20 mouse cellular contexts compared by ENCODE assay signal in genomic region chr12:70739766-70740165, GRCm38 (mm10).
A peak's percentile ranks its signal among the peaks of the same experiment; 100 is the strongest.
DNase-seq lines count a peak whose midpoint lies in the region; ATAC-seq and TF ChIP-seq lines count a peak whose summit lies in the region.
"Had no signal": no experiment of that assay in that cellular context is flagged by ENCODE, and none has a peak within 500 bp of the region (broad histone marks: within the 10 kb centered on the region; RNA-seq: fewer than 3 reads in every experiment).

No protein-coding gene starts in this region.

- H3K4me1 ChIP-seq in lung, embryonic 15.5 days, result 0 out of 2 replicates have a peak, but pooled peaks cover 6% of the 10 kb centered on the region
- no peaks in the 10 kb centered on the region for H3K4me1 ChIP-seq in stomach, postnatal 0 days (replicated peaks; ENCODE audit: control insufficient read depth, insufficient read depth)
- H3K4me1 ChIP-seq in forebrain, embryonic 10.5 days, result no peaks in the 10 kb centered on the region
- H3K4me1 ChIP-seq: embryonic facial prominence, embryonic 12.5 days; embryonic facial prominence, embryonic 15.5 days; forebrain, embryonic 13.5 days; hindbrain, embryonic 12.5 days; hindbrain, embryonic 15.5 days had no signal

- 48% methylated on average over 7 of the region's 7 CpGs for WGBS in lung, embryonic 15.5 days
- 48% methylated on average over 7 of the region's 7 CpGs for WGBS in stomach, postnatal 0 days
- 83% methylated on average over 7 of the region's 7 CpGs for WGBS in forebrain, embryonic 10.5 days

- no peak overlapping the region for H3K4me2 ChIP-seq in lung, embryonic 15.5 days
- H3K4me2 ChIP-seq in stomach, postnatal 0 days (replicated peaks; ENCODE audit: low read depth), result no peak overlapping the region
- H3K4me2 ChIP-seq: embryonic facial prominence, embryonic 12.5 days; embryonic facial prominence, embryonic 15.5 days; forebrain, embryonic 13.5 days; heart, embryonic 11.5 days; hindbrain, embryonic 12.5 days; hindbrain, embryonic 15.5 days had no signal

- no peaks in the 10 kb centered on the region for H3K27me3 ChIP-seq in lung, embryonic 15.5 days
- H3K27me3 ChIP-seq in stomach, postnatal 0 days (ENCODE audit: control insufficient read depth, insufficient read depth, low read length), result no peaks in the 10 kb centered on the region
- no peaks in the 10 kb centered on the region for H3K27me3 ChIP-seq in forebrain, embryonic 10.5 days (ENCODE audit: poor library complexity, severe bottlenecking)
- H3K27me3 ChIP-seq: embryonic facial prominence, embryonic 12.5 days; embryonic facial prominence, embryonic 15.5 days; forebrain, embryonic 13.5 days; hindbrain, embryonic 12.5 days; hindbrain, embryonic 15.5 days had no signal

- H3K27ac ChIP-seq in lung, embryonic 15.5 days, result peak overlapping the region; percentile 8; the same call in 1 of the 2 replicates
- H3K27ac ChIP-seq in stomach, postnatal 0 days (replicated peaks), result 0 out of 2 replicates have a peak overlapping the region, but pooled peaks have one; percentile 58
- no peak overlapping the region for H3K27ac ChIP-seq in forebrain, embryonic 10.5 days
- H3K27ac ChIP-seq: embryonic facial prominence, embryonic 12.5 days; embryonic facial prominence, embryonic 15.5 days; forebrain, embryonic 13.5 days; gastrocnemius, adult 2 months; hindbrain, embryonic 12.5 days; hindbrain, embryonic 15.5 days had no signal

- H3K9ac ChIP-seq in lung, embryonic 15.5 days, result no peak overlapping the region
- no peak overlapping the region for H3K9ac ChIP-seq in stomach, postnatal 0 days (ENCODE audit: low read length)
- H3K9ac ChIP-seq: embryonic facial prominence, embryonic 12.5 days; embryonic facial prominence, embryonic 15.5 days; forebrain, embryonic 13.5 days; hindbrain, embryonic 12.5 days; hindbrain, embryonic 15.5 days had no signal

- no peak for TF ChIP-seq EP300 in stomach, postnatal 0 days (optimal IDR thresholded peaks at IDR 0.05)

- ATAC-seq in lung, embryonic 15.5 days (ENCODE audit: borderline replicate concordance, extremely low read depth, low FRiP score, low TSS enrichment), result no peak
- ATAC-seq in stomach, postnatal 0 days (ENCODE audit: low FRiP score, low TSS enrichment), result no peak
- ATAC-seq: CD4-positive, CD25-positive, alpha-beta regulatory T cell, adult 4 months; forebrain, embryonic 13.5 days; forebrain, embryonic 16.5 days had no signal

- DNase-seq in lung, adult 18-20 months, result no peak
- peak; percentile 28 for DNase-seq in urinary bladder, postnatal 14 days (ENCODE audit: low spot score)
- DNase-seq in urinary bladder, postnatal 10 days (ENCODE audit: low spot score), result no peak
- no peak for DNase-seq in stomach, postnatal 0 days (ENCODE audit: low spot score)
- no peak for DNase-seq in forebrain, embryonic 10.5 days (ENCODE audit: extremely low spot score, low spot score)
- DNase-seq: cerebellum, adult 11 months; cerebellum, adult 2 months; cerebellum, adult 9-11 months; cerebellum, postnatal 25 days; gastrocnemius, adult 2 months; gastrocnemius, postnatal 14 days had no signal

- no peaks in the 10 kb centered on the region for H3K9me3 ChIP-seq in lung, embryonic 15.5 days
- no peaks in the 10 kb centered on the region for H3K9me3 ChIP-seq in stomach, postnatal 0 days (ENCODE audit: control insufficient read depth, low read length)
- no peaks in the 10 kb centered on the region for H3K9me3 ChIP-seq in forebrain, embryonic 10.5 days
- H3K9me3 ChIP-seq: embryonic facial prominence, embryonic 12.5 days; embryonic facial prominence, embryonic 15.5 days; forebrain, embryonic 13.5 days; hindbrain, embryonic 12.5 days; hindbrain, embryonic 15.5 days had no signal

- no peaks in the 10 kb centered on the region for H3K36me3 ChIP-seq in lung, embryonic 15.5 days
- no peaks in the 10 kb centered on the region for H3K36me3 ChIP-seq in stomach, postnatal 0 days (ENCODE audit: control insufficient read depth, insufficient read depth, low read length)
- no peaks in the 10 kb centered on the region for H3K36me3 ChIP-seq in forebrain, embryonic 10.5 days (replicated peaks)
- H3K36me3 ChIP-seq: embryonic facial prominence, embryonic 12.5 days; embryonic facial prominence, embryonic 15.5 days; hindbrain, embryonic 12.5 days; hindbrain, embryonic 15.5 days had no signal

- TF ChIP-seq CTCF in stomach, postnatal 0 days (IDR thresholded peaks at IDR 0.05; ENCODE audit: low read depth), result no peak

- H3K4me3 ChIP-seq in lung, embryonic 15.5 days, result no peak overlapping the region
- no peak overlapping the region for H3K4me3 ChIP-seq in stomach, postnatal 0 days (ENCODE audit: low read depth, low read length)
- H3K4me3 ChIP-seq in forebrain, embryonic 10.5 days, result no peak overlapping the region
- H3K4me3 ChIP-seq: embryonic facial prominence, embryonic 12.5 days; embryonic facial prominence, embryonic 15.5 days; forebrain, embryonic 13.5 days; gastrocnemius, adult 2 months; hindbrain, embryonic 12.5 days; hindbrain, embryonic 15.5 days had no signal
